Mouse (Mus musculus): Measurements from ENCODE around the gene Abo.

DNA sequence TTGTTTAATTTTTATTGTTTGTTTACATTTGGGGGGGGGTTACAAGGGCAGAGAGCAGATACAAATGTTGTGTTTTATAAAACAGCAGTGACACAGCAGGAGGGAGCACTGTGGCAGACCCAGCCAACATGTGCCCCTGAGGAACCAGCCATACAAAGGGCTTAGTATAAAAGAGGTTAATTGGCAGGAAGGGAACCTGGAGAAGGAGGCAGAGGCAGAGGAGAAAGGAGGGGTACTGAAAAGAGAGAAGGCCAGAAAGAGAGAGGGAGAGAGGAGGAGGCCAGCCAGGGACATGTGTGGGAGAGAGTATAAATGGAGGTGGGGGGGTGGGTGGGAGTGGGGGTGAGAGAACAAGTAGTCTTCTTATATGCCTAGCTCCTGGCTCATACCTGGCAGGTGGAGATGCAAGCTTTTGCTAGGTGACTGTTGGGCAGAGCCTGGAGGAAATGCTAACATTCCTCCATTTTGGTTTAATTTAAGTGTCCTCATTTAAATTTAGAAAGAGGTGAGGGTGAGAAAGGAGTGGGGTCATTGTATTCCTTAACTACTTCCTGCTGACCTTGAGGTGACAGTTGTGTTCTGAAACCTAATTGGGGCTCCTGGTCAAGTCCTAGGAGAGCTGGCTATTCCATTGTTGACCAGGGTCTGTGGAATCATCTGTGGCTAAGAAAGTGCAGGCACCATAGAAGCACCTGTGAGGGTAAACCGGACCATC, 37.4 kb downstream of the Abo start:
- no peak for TF ChIP-seq ZC3H11A (IDR thresholded peaks at IDR 0.05; ENCODE audit: low read depth, low read length)
- TF ChIP-seq CTCF (IDR thresholded peaks at IDR 0.05 in 2 of 3, conservative IDR thresholded peaks at IDR 0.05 in 1 of 3; ENCODE audit: control insufficient read depth in 1 of 3, insufficient read depth in 1 of 3, low read depth in 2 of 3, low read length in 3 of 3, poor library complexity in 1 of 3, severe bottlenecking in 1 of 3), result no peak
- TF ChIP-seq GATA1 (IDR thresholded peaks at IDR 0.05; ENCODE audit: low read depth, low read length), result no peak
